Mouse (Mus musculus) embryonic fibroblast, embryonic 13.5 days (primary cell): ENCODE measurements around the gene 1700011M02Rik.

Experiments
- CTCF ChIP-seq: IDR thresholded peaks from 2 replicates; pipeline ENCODE4 v1.5.1; 2011; ENCODE audit warnings: mild to moderate bottlenecking, control low read depth, low read length, moderate library complexity, borderline replicate concordance; ENCODE audit not compliant: insufficient read depth
- POLR2A ChIP-seq: IDR thresholded peaks from 2 replicates; pipeline ENCODE4 v1.6.1; 2011; ENCODE audit warnings: low read depth, mild to moderate bottlenecking, control low read depth, low read length, moderate library complexity

DNA sequence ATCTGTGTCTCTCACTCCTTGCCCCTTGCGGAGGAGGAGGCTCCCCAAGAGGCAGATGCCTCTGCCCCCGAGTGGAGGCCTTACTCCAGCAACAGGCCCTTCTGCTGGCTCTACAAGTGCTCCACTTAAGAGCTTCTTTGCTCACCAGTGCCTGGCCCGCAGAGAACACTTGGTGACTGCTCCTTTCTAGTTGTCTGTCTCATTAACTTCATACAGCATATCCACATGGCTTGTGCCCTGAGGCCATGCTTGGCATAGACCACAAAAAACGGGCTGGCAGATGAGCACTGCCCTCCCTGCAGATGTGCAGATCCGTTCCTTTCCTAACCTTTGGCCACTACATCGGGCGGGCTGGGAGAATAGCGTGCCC is 25.7 kb downstream of the 1700011M02Rik start:
- TF ChIP-seq CTCF (no peak), POLR2A (no peak)
